Mouse (Mus musculus): Measurements from ENCODE around the gene Mrpl12. TPM values are rescaled to one million over a fixed set of nuclear protein-coding genes. Genes with fewer than 3 reads are reported as not detected.

Gene Mrpl12
- polyA plus RNA-seq (2017; shearing (Covaris generic)): 10 to 100 TPM; 54.0 to 85.3 TPM

DNA sequence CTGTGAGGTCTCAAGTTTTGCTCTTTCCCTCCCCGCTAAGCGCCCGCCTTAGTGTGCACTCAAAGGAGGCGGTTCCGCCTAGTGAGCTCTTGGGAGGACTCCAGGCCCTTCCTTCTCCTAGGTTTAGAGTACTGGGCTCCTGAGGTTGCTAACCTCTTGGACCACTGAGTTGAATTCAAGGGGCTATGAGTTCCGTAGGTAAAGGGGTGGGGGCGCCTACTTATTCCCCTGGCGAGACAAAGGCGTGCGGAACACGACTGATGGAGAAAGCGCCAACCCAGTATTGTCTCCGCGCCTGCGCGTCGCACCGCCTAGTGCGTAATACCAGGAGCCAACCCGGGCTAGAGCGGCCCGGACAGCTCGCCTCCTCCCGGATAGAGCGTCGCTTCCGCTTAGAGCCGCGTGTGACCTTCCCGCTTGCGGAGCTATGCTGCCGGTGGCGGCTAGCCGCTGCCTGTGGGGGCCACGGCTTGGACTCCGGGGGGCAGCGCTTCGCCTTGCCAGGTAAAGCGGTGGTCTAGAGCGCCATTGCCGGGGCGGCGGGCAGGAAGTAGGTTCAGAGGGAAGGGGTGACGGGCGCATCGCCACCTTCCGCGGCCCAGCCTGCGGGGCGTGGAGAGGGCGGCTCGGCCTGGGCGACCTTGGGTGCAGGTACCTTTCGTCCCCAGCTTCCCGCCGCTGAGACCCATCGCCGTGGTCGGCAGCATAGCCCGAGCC lies at the start of gene Mrpl12:
Mrpl12 (plus strand) TSS at position 349 of the 717 bp plus-strand sequence.

DNA sequence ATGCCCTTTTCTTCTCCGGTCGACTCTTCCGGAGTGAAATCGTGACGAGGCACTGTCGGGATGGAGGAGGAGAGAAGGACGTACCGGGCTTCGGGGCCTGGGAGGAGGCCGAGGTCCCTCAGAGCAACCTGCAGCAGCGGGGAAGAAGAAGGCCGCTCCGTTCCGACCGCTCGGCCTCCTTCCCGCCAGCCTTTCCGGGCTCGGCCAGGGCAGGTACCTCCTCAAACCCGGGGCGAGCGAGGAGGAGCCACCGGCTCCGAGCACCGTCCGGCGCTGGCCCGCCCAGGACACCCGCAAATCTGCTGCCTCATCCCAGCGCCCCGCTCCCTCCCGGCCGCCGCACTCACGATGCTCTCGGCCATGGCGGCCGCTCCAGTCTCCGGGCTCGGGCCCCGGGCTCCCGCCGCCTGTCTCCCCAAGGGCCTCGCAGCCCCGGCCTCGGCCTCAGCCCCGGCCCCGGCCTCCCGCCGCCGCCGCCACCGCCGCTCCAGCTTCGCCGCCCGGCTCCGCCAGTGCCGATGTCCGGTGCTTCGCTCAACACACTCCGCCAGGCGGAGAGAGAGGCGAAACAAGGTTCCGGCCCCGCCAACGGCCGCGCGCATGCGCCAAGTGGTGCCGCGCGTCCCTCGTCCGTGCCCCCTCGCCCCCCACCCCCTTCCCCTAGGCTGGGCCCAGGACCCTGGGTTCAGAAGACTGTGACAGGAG lies 47.1 kb upstream of the Mrpl12 start, which contains the start of gene Nploc4:
Nploc4 (minus strand) TSS at position 557 of the 705 bp plus-strand sequence.

DNA sequence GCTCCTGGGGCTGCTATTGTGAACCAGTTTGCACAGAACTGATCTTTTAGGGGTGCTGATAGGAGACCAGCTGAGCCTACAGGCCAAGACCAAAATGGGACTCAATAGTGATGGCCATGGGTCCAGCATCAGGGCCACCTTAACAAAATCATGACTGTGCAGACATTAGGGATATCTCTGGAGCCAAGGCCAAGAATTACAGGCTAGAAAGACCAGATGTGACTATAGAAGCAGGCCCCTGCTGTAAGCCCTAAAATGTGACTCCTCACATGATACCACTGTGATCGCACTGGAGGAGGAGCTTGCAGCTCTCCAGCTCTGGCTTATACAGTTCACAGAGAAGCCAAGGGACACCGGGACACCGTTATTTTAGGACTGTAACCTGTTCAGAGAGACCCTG lies 42.1 kb upstream of the Mrpl12 start, which contains the start of gene Tspan10:
Tspan10 (plus strand) TSS at position 301 of the 400 bp plus-strand sequence.

DNA sequence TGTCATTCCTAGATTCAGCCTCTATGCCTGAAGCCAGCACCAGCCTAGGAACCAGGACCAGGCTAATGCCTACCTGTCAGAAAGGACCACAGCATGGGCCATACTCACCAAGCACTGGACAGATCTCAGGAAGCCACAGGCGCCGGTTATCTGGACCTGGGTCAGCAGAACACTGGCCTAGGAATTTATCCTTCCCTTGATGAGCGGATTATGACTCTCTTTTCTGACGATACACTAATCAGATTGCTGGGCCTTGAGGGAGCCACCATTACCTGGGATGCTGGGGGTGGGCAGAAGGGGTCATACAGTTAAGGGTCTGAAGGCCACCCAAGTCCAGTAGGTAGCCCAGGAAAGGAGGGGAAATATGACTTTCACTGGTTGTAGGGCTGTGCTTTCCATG lies 31.1 kb upstream of the Mrpl12 start, which contains the start of gene Pde6g:
Pde6g (minus strand) TSS at position 195 of the 400 bp plus-strand sequence.

DNA sequence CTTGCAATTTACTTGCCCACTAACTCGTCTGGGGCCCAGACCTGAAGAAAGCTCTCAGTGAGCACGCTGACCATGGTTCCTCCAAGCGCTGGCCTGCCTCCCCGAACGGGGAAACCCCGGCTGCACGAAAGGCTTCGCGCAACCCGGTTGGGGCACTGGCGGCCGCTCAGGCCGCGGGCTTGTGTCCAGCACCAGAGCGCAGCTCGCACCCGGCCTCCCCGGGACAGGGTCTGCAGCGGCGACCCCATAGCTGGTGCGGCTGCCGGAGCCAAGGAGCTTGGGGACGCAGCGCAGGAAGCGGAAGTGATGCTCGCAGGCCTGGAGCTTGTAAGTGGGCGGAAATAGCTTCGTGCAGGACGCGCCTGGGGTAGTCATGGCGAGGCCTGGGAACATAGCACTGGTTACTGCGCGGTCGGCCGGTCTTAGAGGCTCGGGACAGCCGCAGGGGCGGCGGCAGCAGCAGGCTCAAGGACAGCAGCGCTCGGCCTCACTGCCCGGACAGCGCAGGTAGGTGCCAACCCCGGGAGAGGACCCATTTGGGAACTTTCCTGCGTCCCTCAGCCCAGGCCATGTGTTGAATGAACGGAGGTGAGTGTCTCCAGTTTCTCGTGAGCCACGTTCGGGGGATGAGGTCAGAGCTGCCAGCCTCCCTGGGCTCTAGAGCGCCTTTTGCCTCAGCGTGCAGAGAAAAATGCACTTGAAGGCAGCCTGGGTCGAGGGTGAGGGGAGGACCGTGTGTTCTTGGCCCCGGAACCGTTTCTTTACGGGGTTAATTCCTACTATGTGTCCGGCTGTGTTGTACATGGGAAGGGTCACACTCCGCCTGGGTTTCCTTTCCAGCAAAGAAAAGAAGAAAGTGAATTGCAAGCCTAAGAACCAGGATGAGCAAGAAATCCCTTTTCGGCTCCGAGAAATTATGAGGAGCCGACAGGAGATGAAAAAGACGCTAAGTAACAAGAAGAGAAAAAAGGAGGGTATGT lies 26.4 kb upstream of the Mrpl12 start, which contains the start of the genes Oxld1 and Ccdc137:
Oxld1 (minus strand) TSS at position 297 of the 980 bp plus-strand sequence.
Ccdc137 (plus strand) TSS at position 344 of the 980 bp plus-strand sequence.

DNA sequence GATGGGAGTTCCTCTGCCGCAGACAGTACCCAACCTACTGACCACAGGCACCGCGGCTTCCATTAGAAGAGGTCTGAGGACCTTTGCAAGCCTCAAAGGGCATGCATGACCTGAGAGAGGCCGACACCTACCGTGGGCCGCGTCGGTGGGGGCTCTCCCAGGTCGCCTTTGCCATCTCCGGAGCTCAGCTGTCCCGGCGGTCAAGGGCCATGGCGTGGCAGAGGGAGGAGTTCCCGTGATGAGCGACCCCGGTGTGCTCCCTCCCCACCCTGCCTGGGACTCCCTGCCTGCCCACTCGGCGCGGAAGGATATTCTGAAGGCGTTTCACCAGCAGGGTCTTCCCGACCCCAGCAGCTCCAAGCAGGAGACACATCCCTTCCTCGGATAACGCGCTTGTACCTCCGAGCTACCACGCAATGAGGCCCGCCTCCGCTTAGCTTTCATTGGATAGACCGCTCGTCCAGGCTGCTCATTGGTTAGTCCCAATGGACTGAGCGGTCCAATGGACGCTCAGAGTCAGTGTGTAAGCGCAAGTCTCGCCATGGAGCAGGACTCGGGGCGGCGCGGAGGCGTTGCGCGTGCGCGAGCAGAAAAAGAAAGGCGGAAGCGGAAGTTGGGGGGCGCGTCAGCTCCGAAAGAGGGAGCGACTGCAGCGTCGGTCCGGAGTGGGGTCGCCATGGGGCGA lies 17.2 kb upstream of the Mrpl12 start, which contains the start of gene Arl16:
Arl16 (minus strand) TSS at position 557 of the 685 bp plus-strand sequence.

DNA sequence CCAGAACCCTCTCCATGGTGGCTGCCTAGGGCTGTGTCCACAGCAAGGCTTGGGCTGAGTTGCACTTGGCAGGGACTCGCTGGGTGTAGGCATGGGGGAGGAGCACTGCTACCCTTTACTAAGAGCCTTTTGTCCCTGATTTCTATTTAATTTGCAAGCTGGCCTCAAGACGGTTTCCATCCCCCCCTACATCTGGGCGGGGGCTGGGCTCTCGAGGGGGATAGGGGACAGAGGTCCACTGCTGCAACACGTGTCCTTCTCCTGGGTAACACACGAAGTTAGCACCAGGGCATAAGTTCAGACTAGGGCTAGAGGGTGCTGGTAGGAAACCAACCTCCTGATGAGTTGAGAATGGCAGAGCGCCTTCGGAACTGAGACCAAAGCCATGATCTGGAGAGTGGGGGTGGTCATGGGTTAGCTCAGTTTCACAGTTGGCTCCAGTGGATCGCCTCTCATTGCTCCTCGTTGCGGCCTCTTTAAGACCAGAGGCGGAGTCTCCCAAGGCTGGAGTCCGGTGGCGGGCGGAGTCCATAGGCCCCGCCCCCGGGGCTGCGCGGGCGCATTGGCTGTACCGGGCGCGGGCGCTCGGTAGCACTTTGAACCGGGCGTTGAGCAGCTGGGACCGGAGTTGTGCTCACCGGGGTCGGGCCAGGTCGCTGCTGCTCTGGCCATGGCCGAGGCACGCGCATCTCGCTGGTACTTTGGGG lies 7.1 kb downstream of the Mrpl12 start, which contains the start of gene Slc25a10:
Slc25a10 (plus strand) TSS at position 524 of the 707 bp plus-strand sequence.

DNA sequence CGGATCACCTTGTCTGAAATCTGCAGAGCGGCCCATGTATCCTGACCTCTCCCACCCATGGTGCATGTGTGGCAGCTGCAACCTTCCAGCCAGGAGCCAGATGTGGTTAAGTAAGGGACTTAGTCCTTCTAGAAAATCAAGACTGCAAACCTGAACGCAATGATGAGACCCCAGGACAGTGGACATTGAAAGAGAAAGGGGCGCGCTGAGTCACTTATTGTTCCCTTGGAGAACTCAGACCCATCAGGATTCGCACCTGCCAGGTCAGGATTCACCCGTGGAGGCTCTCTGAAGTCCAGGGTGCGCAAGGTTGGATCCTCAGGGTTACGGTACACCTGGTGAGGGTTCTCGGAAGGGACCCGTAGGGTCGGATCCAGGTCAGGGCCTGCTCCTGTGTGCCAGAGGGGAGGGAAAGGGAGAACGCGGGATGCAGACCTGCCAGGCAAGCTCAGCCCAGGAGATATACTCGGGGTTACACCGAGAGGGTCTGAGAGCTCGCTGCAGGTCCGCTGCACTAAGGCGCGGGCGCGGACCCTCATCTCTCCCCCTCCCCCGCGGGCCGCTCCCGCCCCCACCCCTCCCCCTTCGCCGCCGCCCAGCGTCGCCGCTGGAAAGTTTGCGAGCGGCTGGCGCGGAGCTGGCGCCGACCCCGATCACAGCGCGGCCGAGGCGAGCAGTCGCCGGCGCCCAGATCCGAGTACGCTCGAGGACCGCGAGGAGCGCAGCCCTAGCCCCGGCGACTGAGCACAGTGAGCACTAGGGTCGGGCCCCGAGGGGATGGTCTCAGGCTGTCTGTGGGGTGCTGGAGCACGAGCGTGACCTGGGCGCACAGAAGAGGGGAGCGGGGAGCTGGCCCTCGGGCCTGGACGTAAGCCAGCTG lies 45.9 kb downstream of the Mrpl12 start, which contains the start of gene Gcgr:
Gcgr (plus strand) TSS at position 615 of the 880 bp plus-strand sequence.

Other genes starting within 250 kb of the Mrpl12 start
- gene Actg1, start 136.1 kb upstream of the Mrpl12 start, polyA plus RNA-seq (2017; shearing (Covaris generic)): 1,000 to 10,000 TPM; 1,736 to 3,573 TPM
- gene Fscn2, start 123.1 kb upstream of the Mrpl12 start, polyA plus RNA-seq (2017; shearing (Covaris generic)): under 1 TPM in 1 of 2 experiments, not detected in 1; 0.42 TPM
- gene Faap100, start 105.8 kb upstream of the Mrpl12 start, polyA plus RNA-seq (2017; shearing (Covaris generic)): 10 to 100 TPM; 17.7 to 24.0 TPM
- 10 to 100 TPM; 29.4 to 53.4 TPM for gene Nploc4, start 46.9 kb upstream of the Mrpl12 start, polyA plus RNA-seq (2017; shearing (Covaris generic))
- gene Tspan10, start 42.0 kb upstream of the Mrpl12 start, polyA plus RNA-seq (2017; shearing (Covaris generic)): under 1 TPM in 1 of 2 experiments, not detected in 1; 0.53 TPM
- under 1 TPM in 1 of 2 experiments, not detected in 1; 0.63 TPM for gene Pde6g, start 31.1 kb upstream of the Mrpl12 start, polyA plus RNA-seq (2017; shearing (Covaris generic))
- 10 to 100 TPM; 10.9 to 11.1 TPM for gene Oxld1, start 26.5 kb upstream of the Mrpl12 start, polyA plus RNA-seq (2017; shearing (Covaris generic))
- gene Ccdc137, start 26.5 kb upstream of the Mrpl12 start, polyA plus RNA-seq (2017; shearing (Covaris generic)): 10 to 100 TPM; 27.4 to 32.2 TPM
- gene Arl16, start 17.0 kb upstream of the Mrpl12 start, polyA plus RNA-seq (2017; shearing (Covaris generic)): 10 to 100 TPM; 26.3 to 36.0 TPM
- 10 to 100 TPM in 1 of 2 experiments, 1 to 10 TPM in 1; 8.9 to 11.6 TPM for gene Slc25a10, start 7.2 kb downstream of the Mrpl12 start, polyA plus RNA-seq (2017; shearing (Covaris generic))
- gene Gcgr, start 46.1 kb downstream of the Mrpl12 start, polyA plus RNA-seq (2017; shearing (Covaris generic)): not detected
- gene Mcrip1, start 65.1 kb downstream of the Mrpl12 start, polyA plus RNA-seq (2017; shearing (Covaris generic)): 100 to 1,000 TPM; 116 to 170 TPM
- not detected for gene Ppp1r27, start 66.5 kb downstream of the Mrpl12 start, polyA plus RNA-seq (2017; shearing (Covaris generic))
- 100 to 1,000 TPM; 254 to 278 TPM for gene P4hb, start 88.6 kb downstream of the Mrpl12 start, polyA plus RNA-seq (2017; shearing (Covaris generic))
- 100 to 1,000 TPM; 711 to 836 TPM for gene Arhgdia, start 97.0 kb downstream of the Mrpl12 start, polyA plus RNA-seq (2017; shearing (Covaris generic))
- gene Alyref, start 113.8 kb downstream of the Mrpl12 start, polyA plus RNA-seq (2017; shearing (Covaris generic)): 100 to 1,000 TPM; 330 to 378 TPM
- gene Anapc11, start 113.8 kb downstream of the Mrpl12 start, polyA plus RNA-seq (2017; shearing (Covaris generic)): 100 to 1,000 TPM; 108 to 129 TPM
- 1 to 10 TPM in 1 of 2 experiments, under 1 TPM in 1; 0.55 to 2.3 TPM for gene Npb, start 123.9 kb downstream of the Mrpl12 start, polyA plus RNA-seq (2017; shearing (Covaris generic))
- 100 to 1,000 TPM; 101 to 127 TPM for gene Pcyt2, start 133.3 kb downstream of the Mrpl12 start, polyA plus RNA-seq (2017; shearing (Covaris generic))
- gene Sirt7, start 140.6 kb downstream of the Mrpl12 start, polyA plus RNA-seq (2017; shearing (Covaris generic)): 100 to 1,000 TPM; 166 to 248 TPM
- gene Mafg, start 149.0 kb downstream of the Mrpl12 start, polyA plus RNA-seq (2017; shearing (Covaris generic)): 10 to 100 TPM; 20.6 to 22.5 TPM
- under 1 TPM; 0.23 to 0.66 TPM for gene Pycr1, start 159.2 kb downstream of the Mrpl12 start, polyA plus RNA-seq (2017; shearing (Covaris generic))
- gene Myadml2, start 163.5 kb downstream of the Mrpl12 start, polyA plus RNA-seq (2017; shearing (Covaris generic)): under 1 TPM; 0.36 to 0.41 TPM
- gene Notum, start 176.6 kb downstream of the Mrpl12 start, polyA plus RNA-seq (2017; shearing (Covaris generic)): not detected
- gene Aspscr1, start 188.4 kb downstream of the Mrpl12 start, polyA plus RNA-seq (2017; shearing (Covaris generic)): 100 to 1,000 TPM; 160 to 177 TPM
- 100 to 1,000 TPM; 104 to 146 TPM for gene Cenpx, start 229.1 kb downstream of the Mrpl12 start, polyA plus RNA-seq (2017; shearing (Covaris generic))
- 10 to 100 TPM; 37.3 to 49.3 TPM for gene Lrrc45, start 229.3 kb downstream of the Mrpl12 start, polyA plus RNA-seq (2017; shearing (Covaris generic))
- gene Rac3, start 236.9 kb downstream of the Mrpl12 start, polyA plus RNA-seq (2017; shearing (Covaris generic)): 1 to 10 TPM; 1.4 TPM
- 10 to 100 TPM; 13.6 to 22.1 TPM for gene Dcxr, start 242.7 kb downstream of the Mrpl12 start, polyA plus RNA-seq (2017; shearing (Covaris generic))
- 1 to 10 TPM in 1 of 2 experiments, not detected in 1; 8.5 TPM for gene Cbr2, start 247.5 kb downstream of the Mrpl12 start, polyA plus RNA-seq (2017; shearing (Covaris generic))